Mouse (Mus musculus): ENCODE data around the gene Magi2. TPM values are rescaled to one million over a fixed set of nuclear protein-coding genes. Genes with fewer than 3 reads are reported as not detected.

Magi2 gene
- polyA plus RNA-seq, 3 experiments from 2014 or later: 0.15 to 0.30 (median 0.26) TPM

DNA sequence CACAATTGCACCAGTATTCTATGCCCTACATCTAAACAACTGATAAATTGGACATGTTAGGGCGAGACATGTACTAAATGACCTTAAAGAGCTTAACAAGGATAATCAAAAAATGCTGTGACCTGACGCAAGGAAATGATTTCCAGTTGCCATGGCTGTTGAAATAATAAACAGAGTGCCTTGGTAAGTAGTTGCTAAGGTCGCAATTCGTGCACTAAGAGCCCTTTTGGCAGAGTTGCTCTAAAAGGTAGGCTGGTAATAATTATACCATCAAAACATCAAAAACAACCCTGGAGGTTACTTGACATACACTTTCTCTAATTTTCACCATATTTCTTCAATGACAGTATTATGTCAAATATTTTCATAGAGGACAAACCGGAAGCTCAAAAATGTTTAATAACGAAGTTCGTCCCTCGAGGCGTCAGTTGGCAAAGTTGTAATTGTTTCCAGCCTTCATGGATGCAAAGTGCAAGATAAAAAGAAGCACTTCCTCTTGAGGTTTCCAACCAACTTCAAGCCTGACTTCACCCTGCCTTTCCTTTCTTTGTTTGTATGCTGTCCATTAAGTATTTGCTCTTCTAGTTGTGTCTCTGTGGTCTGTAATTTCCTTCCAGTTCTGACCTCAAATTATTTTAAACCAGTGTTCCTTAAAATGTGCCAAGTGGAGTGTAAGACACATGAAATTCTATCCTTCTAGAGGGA, 853.9 kb downstream of the Magi2 start:
- ATAC-seq: no peak

DNA sequence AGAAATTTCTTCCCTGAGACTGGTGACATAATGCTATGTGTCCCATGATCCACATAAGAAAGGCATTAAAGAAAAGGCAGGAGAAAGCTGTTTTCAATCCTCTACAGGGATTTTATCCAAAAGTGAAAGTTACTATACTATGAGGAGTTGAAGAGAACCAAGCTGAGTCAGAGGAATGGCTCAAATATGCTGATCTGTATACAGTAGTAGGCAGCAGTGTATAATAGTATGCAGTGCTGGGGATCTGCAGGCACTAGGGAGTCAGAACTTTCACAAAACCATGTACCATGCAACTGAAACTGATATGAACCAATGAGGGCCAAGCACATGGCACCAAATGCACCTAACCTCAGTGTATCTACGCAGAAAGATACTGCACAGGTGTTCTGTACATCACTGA, 855.5 kb downstream of the Magi2 start:
- ATAC-seq: peak; percentile 16

DNA sequence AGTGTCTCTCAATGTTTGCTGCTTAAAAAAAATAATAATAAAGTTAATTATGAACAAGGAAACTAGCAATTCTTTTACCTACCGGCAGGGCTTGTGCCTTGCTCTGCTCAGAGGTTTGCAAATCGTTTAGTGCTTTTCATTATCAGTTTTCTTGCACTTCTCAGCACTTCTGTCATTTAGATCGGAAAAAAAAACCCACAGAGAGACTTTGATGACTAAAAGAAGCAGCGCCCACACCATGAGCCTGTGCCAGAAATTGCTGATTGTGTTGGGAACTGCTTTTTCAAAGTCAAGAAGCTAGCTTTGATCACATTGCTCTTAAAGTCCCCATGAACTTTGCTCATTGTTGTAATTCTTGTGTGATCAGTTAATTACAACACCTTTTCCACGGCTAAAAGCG, 860.2 kb downstream of the Magi2 start:
- ATAC-seq: peak; percentile 87

DNA sequence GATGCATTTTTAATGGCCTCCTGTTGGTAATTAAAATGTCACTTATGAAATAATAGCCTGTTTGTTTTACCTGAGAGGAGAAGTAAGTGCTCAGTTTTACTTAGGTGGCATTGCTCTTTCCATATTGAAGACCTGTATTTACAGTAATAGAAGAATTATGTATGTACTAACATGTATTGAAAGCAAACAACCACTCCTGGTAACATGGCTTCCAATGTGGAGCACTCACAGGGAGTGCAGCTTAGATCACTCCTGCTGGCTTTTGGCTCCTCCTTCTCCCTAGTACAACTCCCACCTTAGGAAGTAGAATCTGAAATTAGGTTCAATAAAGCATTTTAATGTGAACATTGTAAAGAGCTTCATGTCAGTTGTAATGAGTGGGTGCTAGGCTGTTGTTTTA, 877.0 kb downstream of the Magi2 start:
- no peak for ATAC-seq

DNA sequence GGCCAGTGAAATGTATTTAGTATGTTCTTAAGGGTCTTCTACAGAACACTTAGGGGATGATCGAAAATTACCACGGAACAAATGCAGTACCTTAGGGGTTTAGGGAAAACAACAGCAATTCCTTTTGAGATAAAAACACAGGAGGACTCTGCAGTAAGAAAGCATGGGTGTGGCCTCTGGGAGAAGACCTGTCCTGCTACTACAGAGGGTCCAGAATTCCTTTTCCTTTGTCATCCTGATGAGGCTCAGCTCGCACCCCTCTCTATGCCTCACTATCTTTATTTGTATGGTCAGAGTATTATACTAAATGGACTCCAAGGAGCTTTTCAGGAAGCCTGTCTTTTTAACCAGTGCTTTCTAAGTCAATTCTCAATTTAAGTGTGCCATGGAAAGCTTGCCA, 877.7 kb downstream of the Magi2 start:
- ATAC-seq: no peak

DNA sequence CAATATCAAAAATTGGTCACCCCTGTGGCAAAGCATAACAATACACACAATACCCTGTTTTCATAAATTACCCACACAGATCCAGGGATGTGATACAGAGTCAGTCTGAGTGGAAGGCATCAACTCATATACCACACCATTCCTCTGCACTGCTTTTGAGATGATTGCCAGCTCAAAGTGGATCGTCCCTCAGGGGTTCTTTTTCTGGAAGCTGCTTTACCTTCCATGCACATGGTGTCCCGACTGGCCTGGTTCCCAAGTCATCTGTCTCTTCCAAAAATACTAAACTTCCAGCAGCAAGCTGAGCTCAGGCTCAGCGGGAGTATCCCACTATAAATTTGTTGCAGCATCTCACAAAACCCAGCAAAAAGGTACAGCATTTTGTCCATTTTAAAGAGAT, 882.7 kb downstream of the Magi2 start:
- ATAC-seq: no peak

DNA sequence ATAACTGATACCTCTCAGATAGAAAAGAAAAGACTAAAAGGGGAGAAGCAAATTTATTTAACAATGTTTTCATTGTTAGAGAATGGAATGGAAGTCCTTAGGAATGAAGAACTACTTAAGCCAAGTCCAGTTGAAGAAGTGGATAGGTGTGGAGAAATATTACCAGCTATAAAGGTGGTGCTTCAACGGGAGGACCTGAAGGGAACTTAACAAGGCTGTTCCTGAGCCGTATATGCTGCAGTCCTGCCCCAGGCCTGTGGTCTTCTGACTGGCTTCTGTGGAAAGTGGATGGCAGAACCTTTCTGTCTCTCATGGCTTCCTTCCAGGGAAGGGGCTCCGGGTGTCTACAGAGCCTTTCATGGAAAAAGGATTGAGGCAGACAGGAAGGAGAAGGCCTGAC, 890.3 kb downstream of the Magi2 start:
- no peak for ATAC-seq

DNA sequence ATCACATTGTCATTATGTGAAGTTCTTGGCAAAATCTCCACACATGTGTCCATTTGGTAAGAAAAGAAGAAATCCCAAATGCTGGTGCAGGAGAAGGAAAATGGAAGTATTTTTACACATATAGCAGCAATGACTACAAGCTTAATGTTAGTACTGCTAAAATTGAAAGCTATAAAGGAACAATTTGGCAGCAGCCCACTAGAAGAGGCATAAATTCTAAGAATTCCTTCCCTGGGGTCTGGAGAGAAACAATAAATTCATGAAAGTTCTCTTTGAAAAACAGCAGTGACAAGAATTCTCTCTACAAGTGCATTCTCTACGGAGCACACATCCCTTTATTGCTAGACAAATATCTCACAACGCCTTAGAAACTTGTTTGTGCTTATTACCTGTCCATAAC, 913.4 kb downstream of the Magi2 start:
- ATAC-seq: no peak

DNA sequence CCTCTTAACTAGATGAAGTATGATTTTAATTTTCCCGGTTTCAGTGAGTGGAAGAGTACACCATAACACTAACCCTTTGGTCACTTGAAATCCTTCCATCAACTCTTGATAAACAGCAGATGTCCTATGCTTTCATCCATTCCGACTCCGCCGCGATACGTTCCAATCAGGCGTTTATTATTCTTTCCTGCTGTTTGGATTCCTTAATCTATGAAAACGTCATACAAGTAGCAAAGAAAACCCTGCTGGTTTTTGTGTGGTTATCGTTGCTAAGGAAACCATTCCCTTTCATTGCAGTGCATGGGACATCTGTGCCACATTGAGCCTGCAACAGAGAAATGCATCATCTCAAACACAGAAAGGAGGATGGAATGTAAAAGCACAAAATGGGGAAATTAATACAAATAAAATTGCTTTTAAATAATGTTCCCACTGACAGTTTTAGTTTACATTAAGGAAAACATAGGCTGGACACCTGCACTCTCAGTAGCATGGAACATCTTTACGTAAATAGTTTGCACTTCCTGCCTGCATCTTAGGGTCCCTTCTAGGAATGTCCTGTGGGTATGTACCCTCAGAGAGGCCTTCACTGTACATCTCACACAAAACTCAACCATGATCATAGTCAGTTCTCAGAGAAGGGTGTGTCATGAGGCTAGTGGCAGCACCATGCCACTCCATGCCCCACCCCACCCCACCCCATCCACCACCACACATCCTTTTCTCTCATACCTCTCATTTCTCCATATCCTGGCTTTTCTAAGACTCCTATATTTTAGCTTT, 914.0 kb downstream of the Magi2 start:
- no peak for ATAC-seq

DNA sequence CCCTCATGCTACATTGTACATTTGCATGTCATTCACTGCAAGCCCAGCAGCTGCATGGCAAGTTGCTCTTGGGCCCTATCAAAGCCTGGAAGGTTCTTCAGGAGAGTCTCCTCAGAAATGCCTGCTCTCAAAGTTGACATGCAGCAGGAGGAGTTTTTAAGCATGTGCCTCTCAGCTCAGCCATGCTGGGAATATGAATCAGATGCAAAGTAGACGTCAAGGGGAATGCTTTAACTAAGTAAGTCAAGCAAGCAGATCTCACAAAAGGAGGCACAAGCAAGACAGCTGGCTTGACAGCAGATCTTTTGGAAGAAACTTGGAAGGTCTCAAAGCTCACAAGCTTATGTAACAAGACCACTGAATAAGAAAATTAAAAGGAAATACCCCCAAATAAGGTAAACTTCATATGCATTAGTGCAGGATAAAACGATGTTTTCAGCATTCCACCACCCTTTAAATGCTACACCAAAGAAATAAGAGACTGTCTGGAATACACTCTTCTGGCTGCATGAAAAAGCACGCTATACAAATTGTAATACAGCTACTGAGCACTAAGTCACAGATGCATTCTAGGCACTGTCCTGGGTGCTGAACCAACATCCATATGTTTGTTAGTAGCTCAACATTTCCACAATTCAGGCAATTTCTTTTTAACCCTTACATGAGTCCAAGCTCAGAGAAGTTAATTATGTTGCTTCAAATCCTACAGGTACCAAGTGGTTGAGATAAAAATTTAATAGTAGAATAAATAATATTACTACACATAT, 926.7 kb downstream of the Magi2 start:
- ATAC-seq: no peak

DNA sequence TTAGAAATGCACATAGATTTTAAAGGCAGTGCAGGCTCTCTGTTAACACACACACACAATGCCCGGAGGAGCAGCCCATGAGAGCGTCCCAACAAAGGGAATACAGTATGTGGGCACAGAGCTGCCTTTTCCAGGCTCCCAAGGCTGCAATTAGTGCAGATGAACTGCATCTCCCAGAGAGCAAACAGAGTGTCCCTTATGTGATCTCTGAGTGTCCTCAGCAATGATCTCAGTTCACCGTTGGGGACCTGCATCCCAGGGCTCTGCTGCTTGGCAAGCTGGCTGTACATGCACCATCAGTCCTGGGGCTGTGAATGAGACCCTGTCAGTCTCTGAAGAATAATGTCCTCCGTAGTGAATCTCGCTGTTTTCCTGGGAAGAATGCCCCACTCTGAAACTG, 969.9 kb downstream of the Magi2 start:
- ATAC-seq: no peak

DNA sequence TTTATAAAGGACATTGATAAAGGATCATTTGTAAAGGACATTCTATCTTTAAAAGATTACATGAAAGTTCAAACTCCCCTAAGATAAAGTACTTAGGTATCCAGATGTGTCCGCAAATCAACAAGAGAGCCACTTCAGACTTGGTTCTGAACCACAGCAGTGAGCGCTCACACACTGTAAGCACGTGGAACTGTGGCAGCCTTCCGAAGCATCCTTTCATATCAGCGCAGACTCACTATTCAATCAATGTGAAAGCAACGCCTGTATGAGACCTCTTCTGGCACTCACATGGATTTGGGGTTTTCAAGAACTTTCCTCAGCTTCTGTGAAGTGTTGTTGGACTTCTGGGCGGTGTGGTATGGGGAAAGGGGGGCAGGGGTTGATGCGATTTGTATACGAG, 970.6 kb downstream of the Magi2 start:
- no peak for ATAC-seq

DNA sequence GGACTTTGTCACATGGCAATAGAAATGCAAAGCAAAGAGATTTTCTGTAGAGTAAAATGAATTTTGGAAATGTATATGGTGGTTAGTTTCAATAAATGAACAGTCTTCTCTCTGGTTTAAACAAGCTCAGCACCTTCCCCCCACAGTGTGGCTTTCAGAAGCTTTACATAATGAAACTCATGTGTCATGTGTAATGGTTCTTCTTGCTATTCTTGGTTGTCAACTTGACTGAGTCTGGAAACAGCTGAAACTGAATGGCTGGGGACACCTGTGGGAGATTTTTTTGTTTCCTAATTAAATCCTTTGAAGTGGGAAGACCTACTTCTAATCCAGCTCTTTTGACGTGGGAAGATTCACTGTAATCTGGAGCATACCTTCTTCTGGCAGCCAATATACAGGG, 974.5 kb downstream of the Magi2 start:
- no peak for ATAC-seq

DNA sequence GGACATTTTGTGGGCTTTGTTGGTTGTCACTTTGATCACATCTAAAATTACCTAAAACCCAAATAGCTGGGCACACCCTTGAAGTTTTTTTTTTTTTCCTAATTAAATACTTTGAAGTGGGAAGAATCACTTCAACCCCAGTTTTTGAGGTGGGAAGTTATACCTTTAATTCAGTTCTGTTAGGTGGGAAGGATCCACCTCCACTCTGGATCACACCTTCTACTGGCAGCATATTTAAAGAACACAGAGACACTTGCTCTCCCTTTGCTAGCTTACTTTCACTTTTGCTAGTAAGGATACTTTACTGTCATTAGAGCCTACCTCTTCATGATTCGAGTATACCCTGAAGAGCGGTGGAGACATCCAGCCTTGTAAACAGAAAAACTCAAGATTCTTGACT, 981.3 kb downstream of the Magi2 start:
- no peak for ATAC-seq

DNA sequence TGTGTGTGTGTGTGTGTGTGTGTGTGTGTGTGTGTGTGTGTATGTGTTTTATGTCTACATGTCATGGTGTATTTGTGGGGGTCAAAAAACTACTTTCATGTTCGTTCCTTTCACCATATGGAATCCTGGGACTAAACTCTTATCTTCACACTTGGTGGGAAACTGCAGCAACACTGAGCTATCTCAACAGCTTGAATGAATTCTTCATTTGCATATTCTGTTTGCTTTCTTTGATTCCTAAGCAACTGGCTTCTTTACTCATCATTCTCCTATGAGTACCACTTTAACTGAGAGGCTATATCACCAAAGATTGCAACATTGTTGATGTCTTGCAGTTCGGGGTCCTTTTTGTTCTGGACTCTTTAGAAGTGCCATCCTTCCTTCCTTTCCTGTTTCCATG, 986.5 kb downstream of the Magi2 start:
- ATAC-seq: no peak

DNA sequence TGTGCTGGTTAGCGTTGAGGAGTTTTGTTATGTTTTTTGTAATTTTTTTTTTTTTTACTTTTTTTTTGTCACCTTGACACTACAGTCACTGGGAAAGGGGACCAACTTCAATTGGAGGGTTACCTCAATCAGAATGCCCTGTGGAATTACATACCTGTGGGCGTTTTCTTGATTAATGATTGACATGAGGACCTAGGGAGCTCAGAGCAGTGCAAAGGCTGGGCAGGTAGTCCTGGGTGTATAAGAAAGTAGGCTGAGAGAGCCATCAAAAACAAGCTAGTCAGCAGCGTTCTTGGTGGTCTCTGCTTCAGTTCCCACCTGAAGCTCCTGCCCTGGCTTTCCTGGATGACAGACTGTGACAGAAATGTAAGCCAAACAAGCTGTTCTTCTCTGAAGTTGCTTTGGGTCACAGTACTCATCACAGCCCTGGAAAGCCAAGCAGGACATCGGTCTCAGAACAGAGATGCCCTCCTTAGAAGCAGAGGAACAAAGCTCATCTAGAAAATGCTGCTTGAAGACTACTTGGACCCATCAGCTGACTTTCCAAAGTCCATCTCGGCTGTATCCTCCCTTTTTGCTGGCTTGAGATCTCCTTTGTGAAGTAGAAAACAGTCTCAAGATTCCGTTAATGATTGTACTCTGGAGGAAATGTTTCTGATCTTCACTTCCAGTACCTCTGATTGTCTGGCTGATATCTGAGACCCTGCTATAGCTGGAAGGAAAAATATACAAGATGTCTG, 999.8 kb downstream of the Magi2 start:
- no peak for ATAC-seq

DNA sequence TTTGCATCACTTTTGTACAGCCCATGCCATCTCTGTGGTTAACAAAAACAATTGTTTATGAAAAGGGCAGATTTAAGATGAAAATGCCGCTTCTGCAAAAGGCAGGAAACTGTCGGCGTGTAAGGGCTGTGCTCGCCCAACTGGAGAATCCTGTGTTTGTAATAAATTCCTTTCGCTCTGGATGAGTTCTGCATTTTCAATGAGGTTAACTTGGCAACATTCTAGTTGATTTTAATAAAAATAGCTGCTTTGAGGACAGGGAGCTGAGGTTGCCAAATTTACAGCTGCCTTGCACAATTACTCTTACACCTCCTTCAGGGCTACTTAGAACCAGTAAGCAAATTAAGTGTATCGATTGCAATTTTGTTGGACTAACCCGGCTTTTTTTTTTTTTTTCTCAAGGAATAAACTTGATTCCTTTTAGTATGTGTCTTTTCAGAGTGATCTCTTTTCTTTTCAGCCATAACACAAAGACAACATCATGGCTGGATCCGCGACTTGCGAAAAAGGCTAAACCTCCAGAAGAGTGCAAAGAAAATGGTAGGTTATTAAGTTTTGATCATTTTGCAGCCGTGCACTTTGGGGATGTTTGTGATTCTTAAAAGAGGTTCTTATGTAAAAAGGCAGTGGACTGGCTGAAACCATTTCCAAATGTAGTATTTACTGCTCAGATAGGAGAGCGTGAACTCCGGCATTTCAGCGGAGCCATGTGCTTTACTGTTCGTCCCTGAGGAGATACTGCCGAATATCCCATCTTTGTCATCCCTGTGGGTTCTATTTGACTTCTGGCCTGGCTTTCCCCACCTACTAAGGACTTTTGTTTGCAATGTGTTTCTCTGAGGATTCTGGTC, 1001.3 kb downstream of the Magi2 start:
- no peak for ATAC-seq

DNA sequence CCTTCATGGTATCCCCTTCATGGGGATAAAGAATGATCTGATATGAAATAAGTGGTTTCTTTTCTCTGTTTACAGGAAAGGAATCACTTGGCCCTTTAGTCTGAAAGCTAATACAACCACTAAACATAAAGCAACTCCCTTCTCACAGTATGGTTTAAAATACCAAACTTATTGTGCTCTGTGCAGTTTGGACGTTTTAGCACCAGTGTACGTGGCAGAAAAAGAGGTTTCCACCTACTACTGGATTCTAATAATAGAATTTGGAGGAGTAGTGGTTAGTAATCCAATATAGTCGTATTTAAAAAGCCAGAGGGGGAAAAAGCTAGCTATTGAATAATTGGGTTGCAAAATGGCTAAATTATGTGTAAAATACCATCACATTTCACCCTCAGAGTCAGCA, 1005.1 kb downstream of the Magi2 start:
- ATAC-seq: no peak

DNA sequence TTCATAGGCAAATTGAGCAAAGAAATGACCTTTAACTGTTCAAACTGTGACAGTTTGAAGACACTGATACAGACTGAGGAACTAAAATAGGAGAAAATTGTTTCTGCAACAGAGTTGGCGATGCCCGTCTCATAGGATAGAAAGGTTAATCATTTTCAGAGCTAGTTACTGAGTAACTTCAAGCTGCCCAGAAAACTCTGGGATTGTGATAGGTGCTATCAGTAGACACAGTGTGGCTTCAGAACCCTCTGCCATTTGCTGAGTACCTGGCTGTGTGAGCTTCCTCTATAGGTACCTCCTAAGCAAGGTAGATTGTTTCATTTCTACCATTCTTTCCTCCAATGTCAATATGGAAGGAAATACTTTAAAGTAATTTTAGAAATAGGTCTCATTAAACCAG, 1014.7 kb downstream of the Magi2 start:
- ATAC-seq: no peak

DNA sequence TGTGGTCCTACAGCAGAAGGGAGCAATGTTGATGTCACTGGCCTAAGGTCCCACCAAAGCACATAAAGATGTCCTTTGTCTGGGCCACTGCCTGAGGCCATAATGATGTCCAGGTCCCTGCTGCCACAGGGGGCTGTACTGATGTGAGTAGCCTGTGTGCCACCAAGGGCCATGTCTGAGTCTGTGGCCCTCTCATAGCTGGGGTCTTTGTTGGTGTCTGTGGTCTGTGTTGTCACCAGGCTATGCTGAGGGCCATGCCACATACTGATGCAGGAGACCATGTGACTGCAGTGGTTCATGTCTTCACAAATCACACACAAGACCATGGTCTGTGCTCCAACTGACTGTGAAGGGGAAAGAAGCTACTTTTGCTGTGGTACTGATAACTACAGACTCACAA, 1015.7 kb downstream of the Magi2 start:
- no peak for ATAC-seq

DNA sequence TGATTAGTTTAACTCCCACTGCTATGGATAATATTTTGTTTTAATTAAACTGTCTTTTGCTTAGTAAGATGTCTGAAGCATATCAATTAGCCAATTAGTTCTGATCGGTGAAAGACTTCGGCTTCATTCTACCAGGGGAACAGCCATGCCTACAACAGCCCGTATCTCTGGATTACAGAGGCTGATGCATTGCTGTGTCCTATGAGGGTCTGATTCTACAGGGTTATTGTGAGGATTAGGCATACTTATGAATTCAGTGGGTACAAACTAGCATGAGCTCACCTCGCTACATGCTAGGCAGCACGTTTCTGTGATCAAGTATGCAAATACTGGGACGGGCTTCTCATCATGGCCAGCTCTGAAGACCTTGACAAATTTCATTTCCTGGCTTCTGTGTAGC, 1022.5 kb downstream of the Magi2 start:
- ATAC-seq: no peak

DNA sequence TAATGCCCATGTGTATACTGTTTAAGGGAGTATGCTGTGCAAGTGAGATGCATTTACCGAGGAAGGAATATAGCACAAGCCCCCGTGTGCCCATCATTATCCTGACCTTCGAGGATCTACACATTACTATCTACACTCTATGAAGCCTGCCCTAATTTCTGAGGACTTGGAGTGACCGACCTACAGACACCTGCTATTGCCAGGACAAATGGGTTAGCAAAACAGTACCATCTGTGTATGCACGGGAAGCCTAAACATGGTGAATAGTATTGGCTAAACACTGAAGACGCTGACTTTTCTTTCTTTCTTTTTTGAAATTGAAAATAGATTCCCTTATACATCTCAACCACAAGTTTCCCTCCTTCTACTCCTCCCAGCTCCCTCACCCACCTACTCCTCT, 1024.7 kb downstream of the Magi2 start:
- no peak for ATAC-seq

All from inflammation-experienced regulatory T-cells, adult 6 months (primary cell).